Mouse (Mus musculus): ENCODE data around the gene Mybpc3.

DNA sequence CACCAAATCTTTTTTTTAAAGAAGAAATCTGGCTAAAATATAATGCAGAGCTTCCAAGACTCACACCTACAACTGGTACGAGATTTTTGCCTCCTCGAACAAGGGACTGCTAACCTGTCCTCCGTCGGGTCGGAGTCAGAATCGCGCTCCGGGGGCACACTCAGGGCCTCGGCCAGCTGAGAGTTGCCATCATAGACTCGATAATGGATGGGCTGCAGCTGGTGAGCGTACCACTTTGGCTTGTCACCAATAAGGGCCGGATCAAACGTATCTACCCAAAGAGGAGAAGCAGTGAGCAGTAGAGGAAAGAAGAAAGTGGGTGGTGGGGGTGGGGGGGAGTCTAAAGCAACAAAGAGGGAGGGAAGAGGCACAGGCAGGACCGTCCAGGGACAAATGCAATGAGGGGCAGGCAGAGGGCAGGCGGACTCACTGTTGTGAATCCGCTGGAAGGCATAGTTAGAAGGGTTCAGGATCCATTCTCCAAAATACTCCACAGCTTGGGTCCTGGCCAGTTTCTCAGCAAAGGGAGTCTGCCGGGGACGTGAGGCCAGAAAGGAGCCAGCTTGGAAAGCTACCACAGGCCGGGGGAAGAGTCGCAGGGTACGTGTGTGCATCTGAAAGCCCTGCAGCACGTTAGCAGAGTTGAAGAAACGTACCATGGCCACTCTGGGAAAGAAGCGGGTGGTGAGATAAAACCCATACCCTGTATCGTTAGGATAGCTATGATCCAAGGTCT is 51.8 kb downstream of the Mybpc3 start:
- TF ChIP-seq CTCF (IDR thresholded peaks at IDR 0.05; ENCODE audit: insufficient read depth, low read depth, low read length) = no peak
- no peak for TF ChIP-seq POLR2A (IDR thresholded peaks at IDR 0.05; ENCODE audit: insufficient read depth, low read depth, low read length)
